8 mouse cellular contexts compared by ENCODE assay signal in genomic region chr4:41134935-41135710, GRCm38 (mm10). TPM values are rescaled to one million over a fixed set of nuclear protein-coding genes. Genes with fewer than 3 reads are reported as not detected.
DNase-seq lines count a peak whose midpoint lies in the region; ATAC-seq and TF ChIP-seq lines count a peak whose summit lies in the region.

No protein-coding gene starts in this region.

- 0 out of 2 replicates have a peak, but pooled peaks cover 3% of the 10 kb centered on the region for H3K4me1 ChIP-seq in embryonic facial prominence, embryonic 12.5 days
- peaks cover 3% of the 10 kb centered on the region; the same call in 1 of the 2 replicates for H3K4me1 ChIP-seq in heart, adult 2 months (ENCODE audit: control insufficient read depth, insufficient read depth, low read length)

- H3K9ac ChIP-seq in embryonic facial prominence, embryonic 12.5 days, result peak overlapping the region; percentile 99
- peak overlapping the region; percentile 92 for H3K9ac ChIP-seq in heart, adult 2 months (ENCODE audit: low read depth, low read length)

- H3K27me3 ChIP-seq in embryonic facial prominence, embryonic 12.5 days, result no peaks in the 10 kb centered on the region
- H3K27me3 ChIP-seq in heart, adult 2 months (ENCODE audit: control insufficient read depth, insufficient read depth, low read length), result no peaks in the 10 kb centered on the region

- DNase-seq in 3T3-L1 (ENCODE audit: low read depth, low spot score) (peak; percentile 64), liver (peak; percentile 92)
- DNase-seq in adrenal gland, postnatal 25 days, result peak; percentile 87
- peak; percentile 86 to 87 for DNase-seq in heart, adult 2 months
- peak; percentile 74 to 75 for DNase-seq in kidney, adult 8-10 months
- DNase-seq in spleen, postnatal 36 days (ENCODE audit: low spot score in 2 of 2), result peak; percentile 69

- WGBS in embryonic facial prominence, embryonic 12.5 days, result 0% methylated on average over 25 of the region's 70 CpGs
- WGBS in heart, adult 2 months, result under 1% methylated on average over 21 of the region's 70 CpGs

- ATAC-seq in embryonic facial prominence, embryonic 12.5 days (ENCODE audit: insufficient number of reproducible peaks, insufficient read depth, low FRiP score, low TSS enrichment), result peak; percentile 95
- peak; percentile 75 for ATAC-seq in monocyte, adult 5-6 weeks (replicated peaks; ENCODE audit: insufficient number of reproducible peaks, low FRiP score, low TSS enrichment, poor library complexity, severe bottlenecking)

- H3K36me3 ChIP-seq in embryonic facial prominence, embryonic 12.5 days, result peaks cover 11% of the 10 kb centered on the region; the same call in 1 of the 2 replicates
- H3K36me3 ChIP-seq in heart, adult 2 months (ENCODE audit: control insufficient read depth, insufficient read depth, low read length), result peaks cover 8% of the 10 kb centered on the region

- H3K27ac ChIP-seq in embryonic facial prominence, embryonic 12.5 days, result peak overlapping the region; percentile 98
- H3K27ac ChIP-seq in heart, adult 2 months, result peak overlapping the region; percentile 97

- no peaks in the 10 kb centered on the region; the same call in 1 of the 2 replicates for H3K79me2 ChIP-seq in heart, adult 2 months (replicated peaks; ENCODE audit: control insufficient read depth, insufficient read depth, low read length)

- intact Hi-C loops in heart, adult 2 months (cut with DNase I), result loop anchor here (5.0 kb wide), 1 partner anchor 257 kb away; no protein-coding TSS in a partner anchor

- no peaks in the 10 kb centered on the region for H3K9me3 ChIP-seq in embryonic facial prominence, embryonic 12.5 days

- TF ChIP-seq POLR2A in heart, adult 2 months (IDR thresholded peaks at IDR 0.05; ENCODE audit: insufficient read depth, low read depth, low read length), result peak; percentile 65

- H3K4me2 ChIP-seq in embryonic facial prominence, embryonic 12.5 days (replicated peaks), result peak overlapping the region; percentile 58

- TF ChIP-seq EP300 in heart, adult 2 months (IDR thresholded peaks at IDR 0.05; ENCODE audit: insufficient read depth, low read depth, low read length), result 0 out of 2 replicates have a peak, but pooled peaks have one; percentile 23

- H3K4me3 ChIP-seq in embryonic facial prominence, embryonic 12.5 days, result peak overlapping the region; percentile 72
- H3K4me3 ChIP-seq in heart, adult 2 months, result peak overlapping the region; percentile 92

- no peak for TF ChIP-seq CTCF in heart, adult 2 months (IDR thresholded peaks at IDR 0.05)

RNA-seq across cellular contexts. Expression of gene Ube2r2, which starts 0.4 kb away (rescaled TPM):
- 105 and 106 TPM in 2 replicates for total RNA-seq in adrenal gland, postnatal 25 days (2021)
- 104 and 119 TPM in 2 replicates for polyA plus RNA-seq in embryonic facial prominence, embryonic 12.5 days (2016; fragmentation: Nextera tagmentation; extraction: Ambion mirVana)
- 100 to 1,000 TPM; 121 to 133 TPM for total RNA-seq in heart, adult 2 months (2021)
- polyA plus RNA-seq in heart, adult 2 months (2012; rRNA removed), result 52.7 and 72.9 TPM in 2 replicates
- 34.8 to 50.0 TPM (median 44.1 TPM) in 3 replicates for total RNA-seq in monocyte, adult 5-6 weeks (2017)

RNA-seq across cellular contexts. Expression of gene Nol6, which starts 10.9 kb away (rescaled TPM):
- 56.1 and 57.0 TPM in 2 replicates for total RNA-seq in adrenal gland, postnatal 25 days (2021)
- 29.6 and 30.2 TPM in 2 replicates for polyA plus RNA-seq in embryonic facial prominence, embryonic 12.5 days (2016; fragmentation: Nextera tagmentation; extraction: Ambion mirVana)
- 10 to 100 TPM; 14.9 to 16.4 TPM for total RNA-seq in heart, adult 2 months (2021)
- polyA plus RNA-seq in heart, adult 2 months (2012; rRNA removed), result 17.6 and 21.2 TPM in 2 replicates
- 18.0 to 23.8 TPM (median 22.2 TPM) in 3 replicates for total RNA-seq in monocyte, adult 5-6 weeks (2017)

RNA-seq across cellular contexts. Expression of gene Aqp3, which starts 37.1 kb away (rescaled TPM):
- not detected in 2 replicates for total RNA-seq in adrenal gland, postnatal 25 days (2021)
- polyA plus RNA-seq in embryonic facial prominence, embryonic 12.5 days (2016; fragmentation: Nextera tagmentation; extraction: Ambion mirVana), result 2.1 and 2.7 TPM in 2 replicates
- not detected for total RNA-seq in heart, adult 2 months (2021)
- 0.20 and 4.2 TPM in 2 replicates for polyA plus RNA-seq in heart, adult 2 months (2012; rRNA removed)
- 0.38 to 1.4 TPM in 2 of 3 replicates, not detected in the other for total RNA-seq in monocyte, adult 5-6 weeks (2017)

Comparison
In these comparisons a context has a peak if more than half of its experiments do, and no peak if none do; other contexts are left out.
1. Peak in every context shown above with its lines: DNase-seq, ATAC-seq, H3K4me3 ChIP-seq and H3K27ac ChIP-seq.